Mouse (Mus musculus) hindbrain, embryonic 14.5 days (tissue): Measurements from ENCODE around the gene Cxcr2. TPM values are rescaled to one million over a fixed set of nuclear protein-coding genes. Genes with fewer than 3 reads are reported as not detected.

Experiments
- ATAC-seq: fragments of 200-750 bp; cut with Nextera tagmentation; 2 replicates; pipeline ENCODE4 v1.8.0; 2017; ENCODE audit warnings: moderate number of reproducible peaks, mild to moderate bottlenecking, moderate TSS enrichment, moderate library complexity; ENCODE audit not compliant: low FRiP score
- DNase-seq: peaks from one replicate; pipeline ENCODE4 v3.0.0-alpha.2; 2015; ENCODE audit warnings: low spot score
- H3K27ac ChIP-seq: fragments of 300-500 bp; sonication (generic); 2 replicates; pipeline ENCODE4 v1.5.1; 2014; ENCODE audit warnings: mild to moderate bottlenecking, moderate library complexity
- H3K27me3 ChIP-seq: fragments of 300-500 bp; sonication (generic); 2 replicates; pipeline ENCODE4 v1.6.1; 2014; ENCODE audit warnings: mild to moderate bottlenecking, low read length, mixed read lengths; ENCODE audit not compliant: control insufficient read depth, insufficient read depth
- H3K36me3 ChIP-seq: fragments of 300-500 bp; sonication (generic); replicated peaks from 2 replicates; pipeline ENCODE4 v1.6.1; 2014; ENCODE audit not compliant: control insufficient read depth, insufficient read depth
- H3K4me1 ChIP-seq: fragments of 300-500 bp; sonication (generic); replicated peaks from 2 replicates; pipeline ENCODE4 v1.6.1; 2014; ENCODE audit warnings: antibody characterized with exemption, low read length, mixed read lengths; ENCODE audit not compliant: control insufficient read depth, insufficient read depth
- H3K4me2 ChIP-seq: fragments of 300-500 bp; sonication (generic); replicated peaks from 2 replicates; pipeline ENCODE4 v1.6.1; 2014; ENCODE audit warnings: mild to moderate bottlenecking, moderate library complexity
- H3K4me3 ChIP-seq: fragments of 300-500 bp; sonication (generic); replicated peaks from 2 replicates; pipeline ENCODE4 v1.5.1; 2014; ENCODE audit warnings: mild to moderate bottlenecking, low read length
- H3K9ac ChIP-seq: fragments of 300-500 bp; sonication (generic); 2 replicates; pipeline ENCODE4 v1.6.1; 2014
- H3K9me3 ChIP-seq: fragments of 300-500 bp; sonication (generic); 2 replicates; pipeline ENCODE4 v1.6.1; 2016; ENCODE audit warnings: low read length; ENCODE audit not compliant: control insufficient read depth
- WGBS: fragments of 180-500 bp; shearing (Covaris S2); extraction: QIAGEN DNeasy Blood & Tissue Kit; methylation state at CpG from one replicate; pipeline ENCODE4 v1.1.7; 2014; 5-methylcytosine and 5-hydroxymethylcytosine counted together
- polyA plus RNA-seq: library from polyadenylated mRNA; unstranded; fragments of >200 nt; fragmentation: Nextera tagmentation; extraction: Ambion mirVana; gene quantifications from 2 replicates; pipeline ENCODE4 v1.2.1, GENCODE M21; 2014

The Cxcr2 gene
- polyA plus RNA-seq, 1 experiment from 2014 or later = 0.11 TPM

- Histone ChIP-seq H3K4me3 (no peak overlapping the region), H3K27ac (no peak overlapping the region), H3K9ac (no peak overlapping the region), H3K4me2 (no peak overlapping the region), H3K4me1 (no peaks in the 10 kb centered on the region), H3K9me3 (no peaks in the 10 kb centered on the region), H3K36me3 (no peaks in the 10 kb centered on the region), H3K27me3 (no peaks in the 10 kb centered on the region)
- DNase-seq = no peak
- 94% methylated on average over 7 of the region's 7 CpGs for WGBS
- no peak for ATAC-seq
These were observed 36.7 kb downstream of the Cxcr2 start for GRCm38 (mm10) chr1:74190471-74190870.

DNA sequence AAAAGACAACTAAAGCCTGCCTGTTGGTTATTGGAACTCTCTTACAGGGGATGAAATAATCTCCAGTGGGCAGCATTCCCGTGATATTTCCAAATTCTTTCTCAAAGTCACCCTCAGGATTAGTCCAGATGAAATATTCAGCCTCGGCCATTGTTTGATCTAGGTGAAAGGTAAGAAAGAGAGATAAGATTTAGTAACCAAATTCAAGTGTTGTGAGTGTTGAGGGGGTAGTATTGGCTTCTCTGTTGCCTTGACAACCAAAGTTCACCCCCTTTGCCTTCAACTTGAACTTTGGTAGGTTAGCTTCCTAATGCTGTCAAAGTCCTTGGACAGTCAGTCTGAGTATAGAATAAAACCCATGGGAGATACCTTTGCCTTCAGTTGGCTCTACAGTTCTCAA lies 38.9 kb downstream of the Cxcr2 start:
- no peaks in the 10 kb centered on the region for H3K36me3 ChIP-seq
- H3K4me3 ChIP-seq = no peak overlapping the region
- WGBS = 89% methylated on average over 2 of the region's 2 CpGs
- H3K9me3 ChIP-seq = no peaks in the 10 kb centered on the region
- H3K4me2 ChIP-seq = no peak overlapping the region
- H3K9ac ChIP-seq = no peak overlapping the region
- DNase-seq (no peak), ATAC-seq (no peak)
- H3K27me3 ChIP-seq = no peaks in the 10 kb centered on the region
- H3K27ac ChIP-seq = no peak overlapping the region
- no peaks in the 10 kb centered on the region for H3K4me1 ChIP-seq

- Histone ChIP-seq H3K4me2 (no peak within 1 kb of the TSS), H3K9me3 (no peaks in the 10 kb centered on the region), H3K4me3 (no peak within 1 kb of the TSS), H3K27me3 (no peaks in the 10 kb centered on the region), H3K36me3 (no peaks in the 10 kb centered on the region), H3K4me1 (no peaks in the 10 kb centered on the region), H3K9ac (no peak within 1 kb of the TSS), H3K27ac (no peak within 1 kb of the TSS)
- DNase-seq = no peak
- no peak for ATAC-seq
- WGBS = 73% methylated on average over 8 of the region's 8 CpGs
These were observed 40.7 kb downstream of the Cxcr2 start, which contains the start of gene Cxcr1 for GRCm38 (mm10) chr1:74194445-74194844. Gene Cxcr1, minus strand, starts transcription at chr1:74194631.

DNA sequence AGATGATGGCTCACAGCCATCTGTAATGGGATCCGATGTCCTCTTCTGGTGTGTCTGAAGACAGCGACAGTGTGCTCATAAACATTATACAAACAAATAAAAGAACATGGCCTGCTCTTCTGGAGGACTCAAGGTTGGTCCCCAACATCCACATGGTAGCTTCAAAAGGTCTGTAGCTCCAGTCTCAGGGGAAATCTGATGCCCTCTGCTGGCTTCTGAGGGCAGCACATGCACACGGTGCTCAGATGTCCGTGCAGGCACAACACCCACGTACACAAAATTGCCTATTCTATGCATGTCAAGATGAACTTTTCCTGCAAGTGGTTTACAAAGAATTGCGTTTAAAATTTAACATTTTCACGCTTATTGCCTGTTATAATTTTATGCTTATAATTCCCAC lies 42.2 kb downstream of the Cxcr2 start:
- no peaks in the 10 kb centered on the region for H3K9me3 ChIP-seq
- H3K9ac ChIP-seq = no peak overlapping the region
- H3K36me3 ChIP-seq = no peaks in the 10 kb centered on the region
- no peaks in the 10 kb centered on the region for H3K4me1 ChIP-seq
- H3K4me2 ChIP-seq = no peak overlapping the region
- 45% methylated on average over 7 of the region's 7 CpGs for WGBS
- H3K4me3 ChIP-seq = no peak overlapping the region
- no peak for DNase-seq
- no peak for ATAC-seq
- no peaks in the 10 kb centered on the region for H3K27me3 ChIP-seq
- no peak overlapping the region for H3K27ac ChIP-seq

- H3K9ac ChIP-seq = no peak overlapping the region
- WGBS = 84% methylated on average over 17 of the region's 17 CpGs
- no peaks in the 10 kb centered on the region for H3K9me3 ChIP-seq
- no peak for ATAC-seq
- H3K4me3 ChIP-seq = no peak overlapping the region
- H3K4me2 ChIP-seq = no peak overlapping the region
- H3K27me3 ChIP-seq = no peaks in the 10 kb centered on the region
- H3K36me3 ChIP-seq = no peaks in the 10 kb centered on the region
- DNase-seq = no peak
- H3K27ac ChIP-seq = no peak overlapping the region
- H3K4me1 ChIP-seq = no peaks in the 10 kb centered on the region
These were observed 43.0 kb downstream of the Cxcr2 start for GRCm38 (mm10) chr1:74196621-74197419.

GRCm38 (mm10) chr1:74197726-74198470 lies 44.1 kb downstream of the Cxcr2 start:
- no peak overlapping the region for H3K4me3 ChIP-seq
- no peak overlapping the region for H3K4me2 ChIP-seq
- no peaks in the 10 kb centered on the region for H3K27me3 ChIP-seq
- no peaks in the 10 kb centered on the region for H3K4me1 ChIP-seq
- no peak for ATAC-seq
- no peaks in the 10 kb centered on the region for H3K9me3 ChIP-seq
- no peaks in the 10 kb centered on the region for H3K36me3 ChIP-seq
- 82% methylated on average over 12 of the region's 12 CpGs for WGBS
- no peak overlapping the region for H3K27ac ChIP-seq
- H3K9ac ChIP-seq = no peak overlapping the region
- no peak for DNase-seq

DNA sequence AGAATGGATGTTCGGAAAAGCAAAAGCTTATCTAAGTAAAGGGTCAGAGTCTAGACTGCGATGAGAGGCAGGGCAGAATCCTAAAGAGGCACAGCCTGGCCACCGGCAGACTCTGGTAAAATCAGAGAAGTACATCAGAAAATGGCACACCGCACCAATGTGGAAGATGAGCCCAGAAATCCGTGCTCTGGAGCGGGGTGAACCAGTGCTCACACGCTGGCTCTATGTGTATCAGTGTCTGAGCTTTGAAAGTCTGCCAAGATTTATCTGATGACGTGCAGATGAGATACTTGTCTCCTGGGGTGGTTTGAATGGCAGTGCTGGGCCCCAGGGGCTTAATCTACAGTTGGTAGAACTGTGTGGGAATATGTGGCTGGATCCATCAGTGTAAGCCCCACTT lies 45.3 kb downstream of the Cxcr2 start:
- WGBS = 76% methylated on average over 8 of the region's 8 CpGs
- DNase-seq (peak; percentile 39), ATAC-seq (no peak)
- Histone ChIP-seq H3K36me3 (no peaks in the 10 kb centered on the region), H3K4me1 (no peaks in the 10 kb centered on the region), H3K4me3 (no peak overlapping the region), H3K27me3 (no peaks in the 10 kb centered on the region), H3K9ac (no peak overlapping the region), H3K4me2 (no peak overlapping the region), H3K9me3 (no peaks in the 10 kb centered on the region), H3K27ac (no peak overlapping the region)

DNA sequence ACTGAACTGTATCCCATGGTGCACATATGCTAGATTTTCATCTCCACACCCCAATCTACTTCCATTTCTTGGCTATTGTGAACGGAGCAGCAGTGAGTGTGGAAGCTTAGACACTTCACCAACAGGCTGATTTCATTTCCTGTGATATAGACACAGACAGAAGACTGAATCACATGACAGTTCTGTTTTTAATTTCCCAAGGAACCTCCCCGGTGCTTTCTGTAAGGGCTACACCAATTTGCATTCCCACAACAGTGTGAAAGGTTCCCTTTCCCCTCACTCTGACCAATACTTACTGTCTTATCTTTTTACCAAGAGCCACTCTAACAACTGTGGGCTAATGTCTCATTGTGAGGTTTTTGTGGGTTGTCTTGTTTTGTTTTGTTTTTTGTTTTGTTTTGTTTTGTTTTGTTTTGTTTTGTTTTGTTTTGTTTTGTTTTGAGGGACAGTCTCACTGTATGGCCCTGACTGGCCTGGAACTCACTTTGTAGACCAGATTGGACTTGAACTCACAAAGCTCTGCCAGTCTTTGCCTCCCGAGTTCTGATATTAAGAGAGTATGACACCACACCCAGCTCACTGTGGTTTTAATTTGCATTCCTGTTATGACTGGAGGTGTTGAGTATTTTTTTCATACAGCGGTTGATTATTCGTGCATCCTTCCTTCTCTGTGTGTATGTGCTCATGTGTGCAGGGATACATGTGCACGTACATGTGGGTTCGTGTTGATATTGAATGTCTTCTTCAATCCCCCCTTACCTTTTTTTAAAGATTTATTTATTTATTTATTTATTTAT lies 47.5 kb downstream of the Cxcr2 start:
- Histone ChIP-seq H3K4me3 (no peak overlapping the region), H3K36me3 (no peaks in the 10 kb centered on the region), H3K27me3 (no peaks in the 10 kb centered on the region), H3K9ac (no peak overlapping the region), H3K4me1 (no peaks in the 10 kb centered on the region), H3K9me3 (no peaks in the 10 kb centered on the region), H3K27ac (no peak overlapping the region), H3K4me2 (no peak overlapping the region)
- ATAC-seq (no peak), DNase-seq (no peak)
- 87% methylated on average over 7 of the region's 7 CpGs for WGBS

DNA sequence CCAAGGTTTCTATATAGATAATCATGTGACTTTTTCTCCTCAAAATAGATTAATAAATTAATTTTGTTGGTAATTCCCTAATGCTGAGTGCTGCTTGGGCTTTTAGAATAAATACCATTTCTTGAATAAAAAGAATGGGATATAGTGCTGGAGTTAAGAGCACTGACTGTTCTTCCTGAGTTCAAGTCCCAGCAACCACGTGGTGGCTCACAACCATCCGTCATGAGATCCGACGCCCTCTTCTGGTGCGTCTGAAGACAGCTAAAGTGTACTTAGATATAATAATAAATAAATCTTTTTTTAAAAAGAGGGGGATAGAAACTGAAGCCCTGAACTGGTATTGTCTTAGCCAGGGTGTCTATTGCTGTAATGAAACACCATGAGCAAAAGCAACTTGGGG lies 49.7 kb downstream of the Cxcr2 start:
- DNase-seq = no peak
- H3K9ac ChIP-seq = no peak overlapping the region
- H3K9me3 ChIP-seq = no peaks in the 10 kb centered on the region
- H3K4me2 ChIP-seq = no peak overlapping the region
- H3K4me3 ChIP-seq = no peak overlapping the region
- H3K36me3 ChIP-seq = no peaks in the 10 kb centered on the region
- H3K4me1 ChIP-seq = no peaks in the 10 kb centered on the region
- H3K27ac ChIP-seq = no peak overlapping the region
- no peaks in the 10 kb centered on the region for H3K27me3 ChIP-seq
- ATAC-seq = no peak
- WGBS = 69% methylated on average over 5 of the region's 5 CpGs
